Mouse (Mus musculus) macrophage (primary cell): Measurements from ENCODE around the gene Lmtk2. TPM values are rescaled to one million over a fixed set of nuclear protein-coding genes. Genes with fewer than 3 reads are reported as not detected.

Source experiments
- H3K27ac ChIP-seq: fragments of 350-480 bp; formaldehyde crosslinking; 2 replicates; pipeline ENCODE4 v1.9.0; 2021
- H3K36me3 ChIP-seq: fragments of 350-480 bp; formaldehyde crosslinking; 2 replicates; pipeline ENCODE4 v1.9.0; 2021; ENCODE audit errors: inconsistent target
- H3K4me3 ChIP-seq: fragments of 350-480 bp; formaldehyde crosslinking; 2 replicates; pipeline ENCODE4 v1.9.0; 2021; ENCODE audit errors: inconsistent target
- H3K79me2 ChIP-seq: fragments of 350-480 bp; formaldehyde crosslinking; 2 replicates; pipeline ENCODE4 v1.9.0; 2021; ENCODE audit errors: inconsistent target
- WGBS: methylation state at CpG from one replicate; pipeline ENCODE4 v1.1.7; 2026; ENCODE audit warnings: inconsistent platforms; ENCODE audit not compliant: missing documents; 5-methylcytosine and 5-hydroxymethylcytosine counted together
- polyA plus RNA-seq: library from polyadenylated mRNA; stranded (reverse); fragments of 250-400 nt; gene quantifications from 3 replicates; pipeline ENCODE4 v1.2.4, GENCODE M21; 2018; ENCODE audit warnings: inconsistent platforms

The Lmtk2 gene
- polyA plus RNA-seq, 1 experiment from 2014 or later, result 1.4 TPM

DNA sequence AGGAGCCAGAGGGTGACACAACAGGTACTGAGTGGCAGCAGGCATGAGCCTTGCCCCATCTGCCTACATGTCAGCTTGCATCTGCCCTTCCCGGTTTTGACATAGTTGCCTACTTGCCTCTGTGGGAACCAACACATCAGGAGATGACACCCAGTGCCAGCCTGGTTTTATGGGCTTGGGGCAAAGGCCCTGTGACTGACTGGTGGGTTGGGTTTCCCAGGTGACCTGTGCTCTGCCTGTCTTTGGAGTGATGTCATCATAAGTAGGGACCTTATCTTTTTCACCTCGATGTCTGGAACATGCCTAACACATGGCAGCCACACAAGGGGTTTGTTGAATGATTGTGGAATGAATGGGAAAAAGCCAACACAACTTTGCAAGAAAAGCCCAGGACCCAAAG, 11.9 kb upstream of the Lmtk2 start:
- 83% methylated on average over 2 of the region's 2 CpGs for WGBS
- H3K79me2 ChIP-seq, result no peaks in the 10 kb centered on the region
- no peak overlapping the region for H3K27ac ChIP-seq
- H3K36me3 ChIP-seq, result no peaks in the 10 kb centered on the region
- no peak overlapping the region for H3K4me3 ChIP-seq

- H3K27ac ChIP-seq, result no peak overlapping the region
- no peaks in the 10 kb centered on the region for H3K79me2 ChIP-seq
- 29% methylated on average over 6 of the region's 6 CpGs for WGBS
- no peak overlapping the region for H3K4me3 ChIP-seq
- H3K36me3 ChIP-seq, result no peaks in the 10 kb centered on the region
Observed at GRCm38 (mm10) chr5:144095461-144095970, 4.7 kb upstream of the Lmtk2 start.

GRCm38 (mm10) chr5:144097902-144098639, 2.2 kb upstream of the Lmtk2 start:
- H3K27ac ChIP-seq, result no peak overlapping the region
- H3K4me3 ChIP-seq, result no peak overlapping the region
- H3K36me3 ChIP-seq, result no peaks in the 10 kb centered on the region
- WGBS, result 64% methylated on average over 16 of the region's 16 CpGs
- peaks cover 1% of the 10 kb centered on the region; the same call in 1 of the 2 replicates for H3K79me2 ChIP-seq

DNA sequence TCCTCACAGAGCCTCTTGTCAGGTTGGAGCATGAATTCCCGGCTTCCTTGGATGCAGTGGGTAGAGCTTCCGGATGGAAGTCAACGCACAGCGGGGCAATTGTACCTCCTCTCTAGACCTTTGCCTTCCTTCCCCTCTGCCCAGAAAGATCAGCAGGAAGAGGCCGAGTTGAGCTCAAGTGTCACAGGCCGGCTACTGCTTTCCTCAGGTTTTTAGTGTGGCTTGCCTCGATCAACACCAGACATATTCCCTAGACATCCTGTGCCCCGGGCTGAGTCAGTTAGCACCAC, 1.7 kb upstream of the Lmtk2 start:
- Histone ChIP-seq H3K27ac (no peak overlapping the region), H3K4me3 (no peak overlapping the region), H3K36me3 (no peaks in the 10 kb centered on the region), H3K79me2 (peaks cover 6% of the 10 kb centered on the region; the same call in 1 of the 2 replicates)
- WGBS, result 42% methylated on average over 8 of the region's 8 CpGs

- H3K4me3 ChIP-seq, result peak overlapping the region; percentile 5; the same call in 1 of the 2 replicates
- 5% methylated on average over 20 of the region's 20 CpGs for WGBS
- H3K36me3 ChIP-seq, result no peaks in the 10 kb centered on the region
- H3K27ac ChIP-seq, result no peak overlapping the region
- H3K79me2 ChIP-seq, result peaks cover 6% of the 10 kb centered on the region; the same call in 1 of the 2 replicates
Observed at GRCm38 (mm10) chr5:144100948-144101347, 712 bp downstream of the Lmtk2 start.

GRCm38 (mm10) chr5:144105070-144105469, 4.8 kb downstream of the Lmtk2 start:
- Histone ChIP-seq H3K4me3 (no peak overlapping the region), H3K27ac (no peak overlapping the region), H3K36me3 (no peaks in the 10 kb centered on the region), H3K79me2 (peaks cover 6% of the 10 kb centered on the region; the same call in 1 of the 2 replicates)
- 69% methylated on average over 9 of the region's 9 CpGs for WGBS

GRCm38 (mm10) chr5:144105471-144106129, 5.4 kb downstream of the Lmtk2 start:
- 93% methylated on average over 6 of the region's 6 CpGs for WGBS
- Histone ChIP-seq H3K27ac (no peak overlapping the region), H3K4me3 (no peak overlapping the region), H3K36me3 (no peaks in the 10 kb centered on the region), H3K79me2 (peaks cover 6% of the 10 kb centered on the region; the same call in 1 of the 2 replicates)

DNA sequence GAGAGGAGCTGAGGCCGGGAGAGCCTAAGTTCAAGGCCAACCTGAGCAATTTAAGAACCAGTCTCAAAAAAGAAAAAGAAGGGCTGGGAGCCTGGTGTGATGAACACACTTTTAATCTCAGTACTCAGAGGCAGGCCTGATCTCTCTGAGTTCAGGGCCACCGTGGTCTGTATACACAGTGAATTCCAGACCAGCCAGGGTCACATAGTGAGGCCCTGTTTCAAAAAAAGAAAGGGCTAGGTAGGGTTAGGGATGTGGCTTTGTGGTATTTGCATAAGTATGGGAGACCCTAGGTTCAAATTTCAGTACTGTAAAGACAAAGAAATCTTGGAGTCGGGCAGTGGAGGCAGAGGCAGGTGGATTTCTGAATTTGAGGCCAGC, 5.9 kb downstream of the Lmtk2 start:
- H3K4me3 ChIP-seq, result no peak overlapping the region
- H3K79me2 ChIP-seq, result peaks cover 6% of the 10 kb centered on the region; the same call in 1 of the 2 replicates
- no peaks in the 10 kb centered on the region for H3K36me3 ChIP-seq
- 85% methylated on average over 3 of the region's 3 CpGs for WGBS
- H3K27ac ChIP-seq, result no peak overlapping the region

GRCm38 (mm10) chr5:144109201-144109600, 9.0 kb downstream of the Lmtk2 start:
- Histone ChIP-seq H3K36me3 (no peaks in the 10 kb centered on the region), H3K27ac (no peak overlapping the region), H3K79me2 (no peaks in the 10 kb centered on the region; the same call in 1 of the 2 replicates), H3K4me3 (no peak overlapping the region)
- WGBS, result 34% methylated on average over 8 of the region's 8 CpGs

GRCm38 (mm10) chr5:144112574-144113438, 12.6 kb downstream of the Lmtk2 start:
- Histone ChIP-seq H3K36me3 (no peaks in the 10 kb centered on the region), H3K79me2 (no peaks in the 10 kb centered on the region), H3K4me3 (no peak overlapping the region), H3K27ac (no peak overlapping the region)
- WGBS, result 98% methylated on average over 11 of the region's 11 CpGs

DNA sequence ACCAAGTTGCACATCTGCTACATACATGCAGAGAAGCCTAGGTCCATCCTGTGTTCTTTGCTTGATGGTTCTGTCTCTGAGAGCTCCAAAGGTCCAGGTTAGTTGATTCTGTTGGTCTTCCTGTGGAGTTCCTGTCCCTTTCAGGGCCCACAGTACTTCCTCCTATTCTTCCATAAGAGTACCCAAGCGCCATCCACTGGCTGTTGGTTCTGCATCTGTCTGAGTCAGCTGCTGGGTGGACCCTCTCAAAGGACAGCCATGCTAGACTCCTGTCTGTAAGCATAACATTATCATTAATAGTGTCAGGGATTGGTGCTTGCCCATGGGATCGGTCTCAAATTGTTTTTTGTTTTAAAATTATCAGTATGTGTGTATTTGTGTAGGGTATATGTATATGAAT, 13.8 kb downstream of the Lmtk2 start:
- 59% methylated on average over 2 of the region's 2 CpGs for WGBS
- no peak overlapping the region for H3K4me3 ChIP-seq
- no peaks in the 10 kb centered on the region for H3K79me2 ChIP-seq
- H3K36me3 ChIP-seq, result no peaks in the 10 kb centered on the region
- no peak overlapping the region for H3K27ac ChIP-seq

DNA sequence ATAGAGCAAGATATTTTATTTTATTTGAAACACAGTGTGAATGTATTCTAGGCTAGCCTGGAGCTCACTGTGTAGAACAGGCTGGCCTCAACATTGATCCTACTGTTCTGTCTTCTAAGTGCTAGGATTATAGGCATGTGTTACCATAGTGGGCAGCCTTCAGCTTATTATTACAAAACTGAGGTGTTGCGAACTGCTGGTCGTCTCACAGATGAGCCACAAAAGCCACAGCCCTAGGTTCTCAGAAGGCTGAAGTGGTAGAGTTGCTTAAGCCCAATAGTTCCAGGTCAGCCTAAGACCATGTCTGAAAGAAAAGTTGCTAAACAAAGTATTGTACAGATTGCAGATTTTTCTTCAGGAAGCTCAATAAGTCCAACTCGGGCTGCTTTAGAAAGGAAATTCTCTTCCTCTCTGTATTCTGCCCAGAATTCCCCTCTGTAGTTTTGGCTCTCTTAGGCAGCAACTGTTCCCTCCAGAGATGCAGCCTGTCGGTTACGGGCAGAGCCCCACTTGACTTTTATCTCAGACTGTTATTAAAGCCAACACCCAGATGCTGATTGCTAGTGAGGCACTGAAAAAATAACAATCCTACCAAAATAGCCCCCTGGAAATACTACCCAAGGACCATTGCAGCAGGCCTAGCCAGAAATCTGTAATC, 14.9 kb downstream of the Lmtk2 start:
- no peak overlapping the region for H3K27ac ChIP-seq
- no peak overlapping the region for H3K4me3 ChIP-seq
- 66% methylated on average over 5 of the region's 5 CpGs for WGBS
- H3K79me2 ChIP-seq, result no peaks in the 10 kb centered on the region
- no peaks in the 10 kb centered on the region for H3K36me3 ChIP-seq

DNA sequence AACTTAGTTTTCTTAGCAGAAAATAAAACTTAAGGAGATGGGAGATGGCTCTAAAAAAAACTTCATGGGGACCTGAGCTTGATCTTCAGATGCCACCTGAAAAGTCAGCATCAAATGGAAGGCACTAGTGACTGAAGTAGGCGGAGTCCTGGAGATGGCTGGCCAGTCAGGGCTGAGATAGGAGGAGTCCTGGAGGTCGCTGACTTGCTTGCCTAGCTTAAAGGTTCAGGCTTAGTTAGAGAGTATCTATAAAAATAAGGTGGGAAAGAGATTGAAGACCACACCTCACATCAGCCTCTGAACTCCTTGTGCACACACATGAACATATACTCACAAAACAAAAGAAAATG, 15.4 kb downstream of the Lmtk2 start:
- Histone ChIP-seq H3K4me3 (no peak overlapping the region), H3K79me2 (no peaks in the 10 kb centered on the region), H3K27ac (no peak overlapping the region), H3K36me3 (no peaks in the 10 kb centered on the region)
- WGBS, result 92% methylated on average over 2 of the region's 2 CpGs

DNA sequence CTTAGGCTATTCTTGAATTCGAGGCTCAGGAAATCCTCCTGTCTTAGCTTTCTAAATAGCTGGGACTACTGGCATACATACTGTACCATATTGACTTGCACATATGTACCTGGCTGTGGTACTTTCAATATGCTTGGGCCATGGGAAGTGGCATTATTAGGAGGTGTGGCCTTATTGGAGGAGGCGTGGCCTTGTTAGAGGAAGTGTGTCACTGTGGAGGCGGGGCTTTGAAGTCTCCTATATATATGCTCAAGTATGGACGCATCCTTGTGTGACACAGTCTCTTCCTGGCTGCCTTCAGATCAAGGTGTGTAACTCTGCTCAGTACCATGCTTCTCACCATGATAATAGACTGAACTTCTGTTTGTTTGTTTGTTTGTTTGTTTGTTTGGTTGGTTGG, 18.0 kb downstream of the Lmtk2 start:
- WGBS, result 98% methylated on average over 4 of the region's 4 CpGs
- Histone ChIP-seq H3K36me3 (no peaks in the 10 kb centered on the region), H3K27ac (no peak overlapping the region), H3K4me3 (no peak overlapping the region), H3K79me2 (no peaks in the 10 kb centered on the region)
